Mouse (Mus musculus): ENCODE results near the gene Olfr1122. TPM values are rescaled to one million over a fixed set of nuclear protein-coding genes. Genes with fewer than 3 reads are reported as not detected.
"Not testable (repeated sequence)": the region's sequence is repeated elsewhere in the genome, so short reads cannot be mapped to it uniquely, and the experiment has no call there.

The Olfr1122 gene
- not detected in 2 replicates for polyA plus RNA-seq (2016; fragmentation: Nextera tagmentation; extraction: Ambion mirVana)

- no peak within 1 kb of the TSS for H3K4me2 ChIP-seq (replicated peaks)
- H3K27ac ChIP-seq: no peak within 1 kb of the TSS
- H3K4me1 ChIP-seq: no peaks in the 10 kb centered on the region
- H3K9ac ChIP-seq: no peak within 1 kb of the TSS
- H3K9me3 ChIP-seq (replicated peaks): no peaks in the 10 kb centered on the region
- 91% methylated on average over 2 of the region's 2 CpGs for WGBS
- H3K36me3 ChIP-seq: no peaks in the 10 kb centered on the region
- no peak for ATAC-seq (ENCODE audit: low FRiP score)
- H3K4me3 ChIP-seq: no peak within 1 kb of the TSS
- no peaks in the 10 kb centered on the region for H3K27me3 ChIP-seq
These were observed at the start of gene Olfr1122 for GRCm38 (mm10) chr2:87385549-87385948. Olfr1122 (plus strand) TSS chr2:87385849.

- WGBS: 65% methylated on average over 2 of the region's 2 CpGs
- H3K9me3 ChIP-seq (replicated peaks): no peaks in the 10 kb centered on the region
These were observed 31.1 kb upstream of the Olfr1122 start, which contains the start of gene Olfr1120 for GRCm38 (mm10) chr2:87354515-87354914. Olfr1120 (plus strand) TSS chr2:87354815.

GRCm38 (mm10) chr2:87360121-87360520 lies 25.5 kb upstream of the Olfr1122 start:
- H3K36me3 ChIP-seq: not testable (repeated sequence)
- 83% methylated on average over 2 of the region's 2 CpGs for WGBS

More at GRCm38 (mm10) chr2:87354515-87354914, 31.1 kb upstream of the Olfr1122 start, which contains the start of gene Olfr1120:
- Histone ChIP-seq H3K27ac (no peak within 1 kb of the TSS), H3K4me1 (no peaks in the 10 kb centered on the region), H3K36me3 (no peaks in the 10 kb centered on the region), H3K4me2 (replicated peaks) (no peak within 1 kb of the TSS), H3K4me3 (no peak within 1 kb of the TSS), H3K9ac (no peak within 1 kb of the TSS), H3K27me3 (no peaks in the 10 kb centered on the region)
- no peak for ATAC-seq (ENCODE audit: low FRiP score)

GRCm38 (mm10) chr2:87369595-87369994 lies 16.1 kb upstream of the Olfr1122 start, which contains the start of gene Olfr1121:
Olfr1121 (plus strand) TSS chr2:87369895.
- Histone ChIP-seq H3K36me3 (no peaks in the 10 kb centered on the region), H3K4me2 (replicated peaks) (no peak within 1 kb of the TSS), H3K27ac (no peak within 1 kb of the TSS), H3K9me3 (replicated peaks) (no peaks in the 10 kb centered on the region), H3K4me1 (no peaks in the 10 kb centered on the region), H3K4me3 (no peak within 1 kb of the TSS), H3K9ac (no peak within 1 kb of the TSS), H3K27me3 (no peaks in the 10 kb centered on the region)
- 36% methylated on average over 1 of the region's 1 CpGs for WGBS
- ATAC-seq (ENCODE audit: low FRiP score): no peak

More at GRCm38 (mm10) chr2:87360121-87360520, 25.5 kb upstream of the Olfr1122 start:
- not testable (repeated sequence) for H3K4me3 ChIP-seq; H3K9me3 ChIP-seq (replicated peaks); H3K27ac ChIP-seq; H3K4me2 ChIP-seq (replicated peaks); H3K4me1 ChIP-seq; H3K9ac ChIP-seq; ATAC-seq (ENCODE audit: low FRiP score); H3K27me3 ChIP-seq

- ATAC-seq (ENCODE audit: low FRiP score): no peak
- H3K4me1 ChIP-seq: no peaks in the 10 kb centered on the region
- H3K4me2 ChIP-seq (replicated peaks): no peak overlapping the region
- H3K9me3 ChIP-seq (replicated peaks): no peaks in the 10 kb centered on the region
- no peak overlapping the region for H3K4me3 ChIP-seq
- no peaks in the 10 kb centered on the region for H3K36me3 ChIP-seq
- WGBS: 89% methylated on average over 4 of the region's 4 CpGs
- no peak overlapping the region for H3K27ac ChIP-seq
- no peaks in the 10 kb centered on the region for H3K27me3 ChIP-seq
- H3K9ac ChIP-seq: no peak overlapping the region
These were observed 13.9 kb upstream of the Olfr1122 start for GRCm38 (mm10) chr2:87371726-87372125.

- no peaks in the 10 kb centered on the region for H3K4me1 ChIP-seq
- no peak overlapping the region for H3K9ac ChIP-seq
- no peaks in the 10 kb centered on the region for H3K9me3 ChIP-seq (replicated peaks)
- H3K36me3 ChIP-seq: no peaks in the 10 kb centered on the region
- no peaks in the 10 kb centered on the region for H3K27me3 ChIP-seq
- ATAC-seq (ENCODE audit: low FRiP score): no peak
- WGBS: 90% methylated on average over 2 of the region's 2 CpGs
- no peak overlapping the region for H3K4me3 ChIP-seq
- H3K27ac ChIP-seq: no peak overlapping the region
- H3K4me2 ChIP-seq (replicated peaks): no peak overlapping the region
These were observed 1.7 kb upstream of the Olfr1122 start for GRCm38 (mm10) chr2:87383935-87384334.

- H3K9me3 ChIP-seq (replicated peaks): not testable (repeated sequence)
These were observed 8.0 kb downstream of the Olfr1122 start for GRCm38 (mm10) chr2:87393605-87394004.

GRCm38 (mm10) chr2:87394686-87395085 lies 9.0 kb downstream of the Olfr1122 start:
- H3K27ac ChIP-seq; ATAC-seq (ENCODE audit: low FRiP score); H3K4me2 ChIP-seq (replicated peaks); H3K36me3 ChIP-seq; H3K4me3 ChIP-seq; H3K4me1 ChIP-seq; H3K27me3 ChIP-seq; H3K9me3 ChIP-seq (replicated peaks); H3K9ac ChIP-seq: not testable (repeated sequence)
- 84% methylated on average over 7 of the region's 7 CpGs for WGBS

More at GRCm38 (mm10) chr2:87393605-87394004, 8.0 kb downstream of the Olfr1122 start:
- H3K4me2 ChIP-seq (replicated peaks); H3K36me3 ChIP-seq; H3K4me3 ChIP-seq; H3K27me3 ChIP-seq; H3K27ac ChIP-seq; H3K9ac ChIP-seq; H3K4me1 ChIP-seq: not testable (repeated sequence)
- ATAC-seq (ENCODE audit: low FRiP score): peak; percentile 38; the same call in 1 of the 2 replicates
- 89% methylated on average over 5 of the region's 5 CpGs for WGBS

GRCm38 (mm10) chr2:87416335-87416734 lies 30.7 kb downstream of the Olfr1122 start, which contains the start of gene Olfr1123:
Olfr1123 (plus strand) TSS chr2:87416635.
- Histone ChIP-seq H3K27ac (no peak within 1 kb of the TSS), H3K36me3 (no peaks in the 10 kb centered on the region), H3K9ac (no peak within 1 kb of the TSS), H3K4me2 (replicated peaks) (no peak within 1 kb of the TSS), H3K4me1 (no peaks in the 10 kb centered on the region), H3K27me3 (no peaks in the 10 kb centered on the region), H3K9me3 (replicated peaks) (no peaks in the 10 kb centered on the region), H3K4me3 (no peak within 1 kb of the TSS)
- no peak for ATAC-seq (ENCODE audit: low FRiP score)
- WGBS: 91% methylated on average over 1 of the region's 1 CpGs

- Histone ChIP-seq H3K4me2 (replicated peaks) (no peak within 1 kb of the TSS), H3K9ac (no peak within 1 kb of the TSS), H3K9me3 (replicated peaks) (no peaks in the 10 kb centered on the region), H3K27me3 (no peaks in the 10 kb centered on the region), H3K4me3 (no peak within 1 kb of the TSS), H3K36me3 (no peaks in the 10 kb centered on the region), H3K27ac (no peak within 1 kb of the TSS), H3K4me1 (no peaks in the 10 kb centered on the region)
- 85% methylated on average over 1 of the region's 1 CpGs for WGBS
- ATAC-seq (ENCODE audit: low FRiP score): no peak
These were observed 44.3 kb downstream of the Olfr1122 start, which contains the start of gene Olfr1124 for GRCm38 (mm10) chr2:87429975-87430374. Olfr1124 (plus strand) TSS chr2:87430275.

- Histone ChIP-seq H3K4me3 (no peak overlapping the region), H3K9me3 (replicated peaks) (no peaks in the 10 kb centered on the region), H3K36me3 (no peaks in the 10 kb centered on the region), H3K27ac (no peak overlapping the region), H3K4me2 (replicated peaks) (no peak overlapping the region), H3K4me1 (no peaks in the 10 kb centered on the region), H3K27me3 (no peaks in the 10 kb centered on the region), H3K9ac (no peak overlapping the region)
- 92% methylated on average over 16 of the region's 16 CpGs for WGBS
- no peak for ATAC-seq (ENCODE audit: low FRiP score)
These were observed 52.1 kb downstream of the Olfr1122 start for GRCm38 (mm10) chr2:87437731-87438130.
